Mouse (Mus musculus) urinary bladder, postnatal 4 days (tissue): ENCODE measurements around the gene Upf2.
"Not testable (repeated sequence)": the region's sequence is repeated elsewhere in the genome, so short reads cannot be mapped to it uniquely, and the experiment has no call there.

ENCODE experiments used
- DNase-seq, 2 experiments: peaks; one replicate each; pipeline ENCODE4 v3.0.0; 2021 to 2022; ENCODE audit warnings: low spot score in 2 of 2

The Upf2 gene

GRCm38 (mm10) chr2:6071598-6072440, 120.5 kb downstream of the Upf2 start:
- peak; percentile 30 to 59 for DNase-seq

GRCm38 (mm10) chr2:6072685-6073260, 121.5 kb downstream of the Upf2 start:
- DNase-seq: no peak

- peak; percentile 45 to 68 for DNase-seq
Measured at GRCm38 (mm10) chr2:6074891-6075529, 123.7 kb downstream of the Upf2 start.

- DNase-seq: no peak
Measured at GRCm38 (mm10) chr2:6075530-6075896, 124.2 kb downstream of the Upf2 start.

- peak in 1 of 2 experiments; percentile 53 for DNase-seq
Measured at GRCm38 (mm10) chr2:6080037-6080436, 128.8 kb downstream of the Upf2 start.

GRCm38 (mm10) chr2:6081108-6081507, 129.8 kb downstream of the Upf2 start:
- no peak for DNase-seq

GRCm38 (mm10) chr2:6082615-6083014, 131.3 kb downstream of the Upf2 start:
- DNase-seq: no peak

- DNase-seq: no peak
Measured at GRCm38 (mm10) chr2:6083696-6084095, 132.4 kb downstream of the Upf2 start.

GRCm38 (mm10) chr2:6085622-6086530, 134.6 kb downstream of the Upf2 start:
- no peak for DNase-seq

GRCm38 (mm10) chr2:6087151-6087550, 135.9 kb downstream of the Upf2 start:
- DNase-seq: no peak

GRCm38 (mm10) chr2:6089941-6090340, 138.7 kb downstream of the Upf2 start:
- DNase-seq: not testable (repeated sequence)

- DNase-seq: no peak
Measured at GRCm38 (mm10) chr2:6097113-6097716, 145.9 kb downstream of the Upf2 start.

GRCm38 (mm10) chr2:6098924-6099323, 147.7 kb downstream of the Upf2 start:
- DNase-seq: no peak

- DNase-seq: no peak
Measured at GRCm38 (mm10) chr2:6099443-6099842, 148.2 kb downstream of the Upf2 start.

GRCm38 (mm10) chr2:6100027-6100749, 148.9 kb downstream of the Upf2 start:
- no peak for DNase-seq

GRCm38 (mm10) chr2:6100755-6101154, 149.5 kb downstream of the Upf2 start:
- no peak for DNase-seq

GRCm38 (mm10) chr2:6105437-6105836, 154.2 kb downstream of the Upf2 start:
- no peak for DNase-seq
